Comparison of ENCODE assay signal across 13 mouse cellular contexts in the genomic region with DNA sequence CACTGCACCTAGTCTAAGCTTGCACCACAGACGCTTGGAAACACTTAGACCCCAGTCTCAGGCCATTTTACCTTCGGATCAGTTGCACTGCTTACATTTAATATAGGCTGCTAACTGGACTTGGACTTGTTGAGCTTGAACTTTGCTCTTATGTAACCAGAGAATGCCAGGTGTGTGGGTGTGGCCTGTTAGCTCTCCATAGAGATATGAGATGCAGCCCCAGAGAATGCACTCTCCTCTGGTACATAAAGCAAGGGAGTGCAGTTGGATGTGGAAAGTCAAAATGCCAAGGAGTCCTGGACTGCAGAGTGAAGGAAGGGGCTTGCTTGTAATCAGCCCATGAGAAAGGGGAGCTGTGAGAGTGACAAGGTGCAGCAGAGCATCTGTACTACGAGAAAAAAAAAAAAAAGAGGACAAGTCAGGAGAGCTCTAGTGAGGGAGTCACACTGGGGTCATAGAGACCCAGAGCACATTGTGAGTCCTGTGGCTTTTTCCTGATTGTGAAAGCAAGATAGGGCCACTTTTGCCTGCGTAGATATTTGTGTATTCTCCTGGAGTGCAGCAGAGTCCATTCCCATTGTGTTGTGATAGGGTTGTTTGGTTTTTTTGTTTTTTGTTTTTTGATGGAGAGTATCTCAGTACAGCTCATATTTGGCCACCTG. TPM values are rescaled to one million over a fixed set of nuclear protein-coding genes. Genes with fewer than 3 reads are reported as not detected.
A peak's percentile ranks its signal among the peaks of the same experiment; 100 is the strongest.
DNase-seq lines count a peak whose midpoint lies in the region; ATAC-seq and TF ChIP-seq lines count a peak whose summit lies in the region.
"Had no signal": no experiment of that assay in that cellular context is flagged by ENCODE, and none has a peak within 500 bp of the region (broad histone marks: within the 10 kb centered on the region; RNA-seq: fewer than 3 reads in every experiment).

No protein-coding gene starts in this region.

- no peak overlapping the region for H3K27ac ChIP-seq in forebrain, embryonic 12.5 days
- no peak overlapping the region for H3K27ac ChIP-seq in forebrain, embryonic 14.5 days (ENCODE audit: low read depth, low read length)
- H3K27ac ChIP-seq in kidney, embryonic 16.5 days (ENCODE audit: low read length), result peak overlapping the region; percentile 48; the same call in 1 of the 2 replicates
- no peak overlapping the region for H3K27ac ChIP-seq in embryonic facial prominence, embryonic 13.5 days
- H3K27ac ChIP-seq in liver, embryonic 14.5 days, result no peak overlapping the region
- H3K27ac ChIP-seq: neural tube, embryonic 13.5 days had no signal

- no peak for DNase-seq in forebrain, embryonic 14.5 days (ENCODE audit: low spot score)
- no peak for DNase-seq in kidney, postnatal 25 days
- DNase-seq in liver, embryonic 14.5 days (ENCODE audit: low read depth in 3 of 3, low spot score in 3 of 3), result no peak
- no peak for DNase-seq in urinary bladder, postnatal 25 days (ENCODE audit: low spot score)
- no peak for DNase-seq in layer of hippocampus, postnatal 14 days (ENCODE audit: low spot score in 2 of 2)
- DNase-seq: forebrain, postnatal 0 days; right cerebral cortex, postnatal 25 days had no signal

- H3K4me1 ChIP-seq in forebrain, embryonic 12.5 days, result peaks cover 32% of the 10 kb centered on the region
- H3K4me1 ChIP-seq in forebrain, embryonic 14.5 days (ENCODE audit: control insufficient read depth, insufficient read depth, low read length), result peaks cover 14% of the 10 kb centered on the region
- peaks cover 47% of the 10 kb centered on the region for H3K4me1 ChIP-seq in kidney, embryonic 16.5 days (ENCODE audit: insufficient read depth, low read length)
- peaks cover 31% of the 10 kb centered on the region for H3K4me1 ChIP-seq in embryonic facial prominence, embryonic 13.5 days
- peaks cover 0 to 15% of the 10 kb centered on the region in 2 experiments; a peak in 2 of 4 replicates for H3K4me1 ChIP-seq in liver, embryonic 14.5 days (replicated peaks; ENCODE audit: control insufficient read depth in 2 of 2, insufficient read depth in 2 of 2, low read length in 1 of 2)

- WGBS in forebrain, embryonic 12.5 days, result 68% methylated on average over 4 of the region's 4 CpGs
- 67% methylated on average over 4 of the region's 4 CpGs for WGBS in forebrain, embryonic 14.5 days
- 37% methylated on average over 4 of the region's 4 CpGs for WGBS in kidney, embryonic 16.5 days
- WGBS in embryonic facial prominence, embryonic 13.5 days, result 46% methylated on average over 4 of the region's 4 CpGs
- WGBS in liver, embryonic 14.5 days (ENCODE audit: insufficient replicate concordance), result 36% methylated on average over 4 of the region's 4 CpGs

- H3K4me3 ChIP-seq in forebrain, embryonic 12.5 days (replicated peaks), result no peak overlapping the region
- H3K4me3 ChIP-seq in forebrain, embryonic 14.5 days (ENCODE audit: low read depth, low read length), result no peak overlapping the region
- H3K4me3 ChIP-seq in kidney, embryonic 16.5 days (ENCODE audit: low read length), result no peak overlapping the region
- no peak overlapping the region for H3K4me3 ChIP-seq in embryonic facial prominence, embryonic 13.5 days
- H3K4me3 ChIP-seq in liver, embryonic 14.5 days (ENCODE audit: insufficient read depth in 1 of 2, low read depth in 2 of 2, low read length in 2 of 2), result no peak overlapping the region
- H3K4me3 ChIP-seq: neural tube, embryonic 13.5 days had no signal

- no peak overlapping the region for H3K9ac ChIP-seq in forebrain, embryonic 12.5 days
- no peak overlapping the region for H3K9ac ChIP-seq in forebrain, embryonic 14.5 days (ENCODE audit: low read length)
- no peak overlapping the region for H3K9ac ChIP-seq in kidney, embryonic 16.5 days (replicated peaks; ENCODE audit: low read length)
- no peak overlapping the region for H3K9ac ChIP-seq in embryonic facial prominence, embryonic 13.5 days
- no peak overlapping the region for H3K9ac ChIP-seq in liver, embryonic 14.5 days (replicated peaks)
- H3K9ac ChIP-seq: forebrain, postnatal 0 days; neural tube, embryonic 13.5 days had no signal

- TF ChIP-seq CTCF in liver, embryonic 14.5 days (IDR thresholded peaks at IDR 0.05; ENCODE audit: low read depth), result no peak

- H3K9me3 ChIP-seq in forebrain, embryonic 12.5 days, result no peaks in the 10 kb centered on the region
- H3K9me3 ChIP-seq in forebrain, embryonic 14.5 days (replicated peaks; ENCODE audit: control insufficient read depth, low read length), result no peaks in the 10 kb centered on the region
- no peaks in the 10 kb centered on the region for H3K9me3 ChIP-seq in kidney, embryonic 16.5 days (ENCODE audit: low read length)
- H3K9me3 ChIP-seq in embryonic facial prominence, embryonic 13.5 days, result no peaks in the 10 kb centered on the region
- no peaks in the 10 kb centered on the region for H3K9me3 ChIP-seq in liver, embryonic 14.5 days (ENCODE audit: control insufficient read depth, low read length)
- H3K9me3 ChIP-seq: neural tube, embryonic 13.5 days had no signal

- H3K36me3 ChIP-seq in forebrain, embryonic 12.5 days (replicated peaks), result no peaks in the 10 kb centered on the region
- H3K36me3 ChIP-seq in forebrain, embryonic 14.5 days (ENCODE audit: control insufficient read depth, insufficient read depth, low read length), result no peaks in the 10 kb centered on the region
- no peaks in the 10 kb centered on the region for H3K36me3 ChIP-seq in kidney, embryonic 16.5 days (ENCODE audit: insufficient read depth, low read length)
- no peaks in the 10 kb centered on the region for H3K36me3 ChIP-seq in embryonic facial prominence, embryonic 13.5 days
- H3K36me3 ChIP-seq in liver, embryonic 14.5 days (replicated peaks; ENCODE audit: control insufficient read depth, insufficient read depth, low read depth), result no peaks in the 10 kb centered on the region
- H3K36me3 ChIP-seq: neural tube, embryonic 13.5 days had no signal

- no peak for TF ChIP-seq EP300 in liver, embryonic 14.5 days (IDR thresholded peaks at IDR 0.05; ENCODE audit: low read depth)

- 0 out of 2 replicates have a peak overlapping the region, but pooled peaks have one; percentile 3 for H3K4me2 ChIP-seq in forebrain, embryonic 12.5 days
- H3K4me2 ChIP-seq in forebrain, embryonic 14.5 days (ENCODE audit: low read length), result no peak overlapping the region
- no peak overlapping the region for H3K4me2 ChIP-seq in kidney, embryonic 16.5 days (replicated peaks; ENCODE audit: low read depth, low read length)
- H3K4me2 ChIP-seq in embryonic facial prominence, embryonic 13.5 days, result no peak overlapping the region
- 0 out of 2 replicates have a peak overlapping the region, but pooled peaks have one; percentile 8 for H3K4me2 ChIP-seq in liver, embryonic 14.5 days (ENCODE audit: low read depth)
- H3K4me2 ChIP-seq: midbrain, embryonic 11.5 days; neural tube, embryonic 13.5 days had no signal

- ATAC-seq in forebrain, embryonic 12.5 days (ENCODE audit: low FRiP score), result no peak
- ATAC-seq in forebrain, embryonic 14.5 days, result no peak
- peak; percentile 77 for ATAC-seq in kidney, embryonic 16.5 days (ENCODE audit: low FRiP score, low TSS enrichment)
- 0 out of 2 replicates have a peak, but pooled peaks have one; percentile 43 for ATAC-seq in embryonic facial prominence, embryonic 13.5 days (ENCODE audit: insufficient number of reproducible peaks, insufficient read depth, low FRiP score, low TSS enrichment, low read depth)
- peak; percentile 52; the same call in 1 of the 2 replicates for ATAC-seq in liver, embryonic 14.5 days (ENCODE audit: insufficient read depth)
- ATAC-seq: forebrain, postnatal 0 days had no signal

- no peaks in the 10 kb centered on the region for H3K27me3 ChIP-seq in forebrain, embryonic 12.5 days
- H3K27me3 ChIP-seq in forebrain, embryonic 14.5 days (replicated peaks; ENCODE audit: control insufficient read depth, insufficient read depth, low read length), result no peaks in the 10 kb centered on the region
- H3K27me3 ChIP-seq in kidney, embryonic 16.5 days (ENCODE audit: insufficient read depth, low read length), result no peaks in the 10 kb centered on the region
- H3K27me3 ChIP-seq in embryonic facial prominence, embryonic 13.5 days, result no peaks in the 10 kb centered on the region
- no peaks in the 10 kb centered on the region for H3K27me3 ChIP-seq in liver, embryonic 14.5 days (ENCODE audit: control insufficient read depth, insufficient read depth, low read length)
- H3K27me3 ChIP-seq: neural tube, embryonic 13.5 days had no signal

RNA-seq across cellular contexts. Expression of a gene that starts 11.6 kb away (rescaled TPM):
- polyA plus RNA-seq in forebrain, embryonic 12.5 days (2016; fragmentation: Nextera tagmentation; extraction: Ambion mirVana), result 15.3 and 16.2 TPM in 2 replicates
- polyA plus RNA-seq in forebrain, embryonic 14.5 days (2014; fragmentation: Nextera tagmentation; extraction: Ambion mirVana), result 24.4 and 29.7 TPM in 2 replicates
- polyA plus RNA-seq in kidney, embryonic 16.5 days (2015; fragmentation: Nextera tagmentation; extraction: Ambion mirVana), result 16.7 and 19.0 TPM in 2 replicates
- 25.8 and 30.2 TPM in 2 replicates for polyA plus RNA-seq in embryonic facial prominence, embryonic 13.5 days (2015; fragmentation: Nextera tagmentation; extraction: Ambion mirVana)
- 1.5 and 1.8 TPM in 2 replicates for polyA plus RNA-seq in liver, embryonic 14.5 days (2012; rRNA removed)
- 2.0 TPM in 2 replicates for polyA plus RNA-seq in liver, embryonic 14.5 days (2014; fragmentation: Nextera tagmentation; extraction: Ambion mirVana)
- total RNA-seq in layer of hippocampus, postnatal 14 days (2021), result 100 to 1,000 TPM; 147 to 151 TPM
- total RNA-seq: MEL had no signal

Comparison
In these comparisons a context has a peak if more than half of its experiments do, and no peak if none do; other contexts are left out.
1. H3K4me2 ChIP-seq: peak in forebrain, embryonic 12.5 days (single experiment) and liver, embryonic 14.5 days (single experiment); none in forebrain, embryonic 14.5 days (single experiment), kidney, embryonic 16.5 days (single experiment) and embryonic facial prominence, embryonic 13.5 days (single experiment).
2. ATAC-seq: peak in kidney, embryonic 16.5 days (single experiment), embryonic facial prominence, embryonic 13.5 days (single experiment) and liver, embryonic 14.5 days (single experiment); none in forebrain, embryonic 12.5 days (single experiment) and forebrain, embryonic 14.5 days (single experiment).